Mouse (Mus musculus): ENCODE results near the gene Trio.

Gene Trio

GRCm38 (mm10) chr15:28025447-28026166, at the start of gene Trio:
Gene Trio, minus strand, starts transcription at chr15:28025848.
- DNase-seq (ENCODE audit: low spot score in 2 of 2), result peak; percentile 94 to 98

DNA sequence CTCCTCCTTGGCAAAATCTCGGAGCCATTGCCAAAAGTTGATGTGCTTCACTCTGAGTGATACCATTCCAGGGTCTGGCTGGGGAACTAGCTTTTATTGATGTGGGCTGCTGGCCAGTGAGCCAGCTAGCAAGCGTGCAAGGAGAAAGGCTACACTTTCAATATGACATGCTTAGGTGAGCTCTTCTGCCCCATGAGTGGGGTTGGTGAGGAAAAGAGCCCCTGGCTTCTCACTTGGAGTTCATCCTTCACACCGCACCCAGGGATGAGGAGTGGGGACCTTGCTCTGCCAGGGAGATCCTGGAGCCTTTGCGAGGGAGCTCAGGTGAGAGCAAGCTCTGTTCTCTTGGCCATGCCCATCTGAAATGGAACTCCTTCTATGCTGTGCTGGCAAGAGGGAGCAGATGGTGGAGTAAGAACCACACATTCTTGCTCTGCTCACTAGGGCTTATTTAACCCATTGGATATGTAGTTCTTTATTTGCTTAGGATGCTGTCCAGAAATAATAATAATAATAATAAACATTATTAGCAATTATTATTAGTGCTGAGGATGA, 48.8 kb upstream of the Trio start:
- DNase-seq (ENCODE audit: low spot score in 2 of 2), result no peak

GRCm38 (mm10) chr15:28071601-28072000, 46.0 kb upstream of the Trio start:
- no peak for DNase-seq (ENCODE audit: low spot score in 2 of 2)

GRCm38 (mm10) chr15:28070771-28071419, 45.2 kb upstream of the Trio start:
- DNase-seq (ENCODE audit: low spot score in 2 of 2), result no peak

- DNase-seq (ENCODE audit: low spot score in 2 of 2), result no peak
Measured at GRCm38 (mm10) chr15:28070221-28070620, 44.6 kb upstream of the Trio start.

GRCm38 (mm10) chr15:28067373-28067772, 41.7 kb upstream of the Trio start:
- DNase-seq (ENCODE audit: low spot score in 2 of 2), result no peak

GRCm38 (mm10) chr15:28066468-28066867, 40.8 kb upstream of the Trio start:
- DNase-seq (ENCODE audit: low spot score in 2 of 2), result no peak

- DNase-seq (ENCODE audit: low spot score in 2 of 2), result no peak
Measured at GRCm38 (mm10) chr15:28065572-28065971, 39.9 kb upstream of the Trio start.

GRCm38 (mm10) chr15:28064733-28065088, 39.1 kb upstream of the Trio start:
- DNase-seq (ENCODE audit: low spot score in 2 of 2), result no peak

GRCm38 (mm10) chr15:28064081-28064732, 38.6 kb upstream of the Trio start:
- no peak for DNase-seq (ENCODE audit: low spot score in 2 of 2)

DNA sequence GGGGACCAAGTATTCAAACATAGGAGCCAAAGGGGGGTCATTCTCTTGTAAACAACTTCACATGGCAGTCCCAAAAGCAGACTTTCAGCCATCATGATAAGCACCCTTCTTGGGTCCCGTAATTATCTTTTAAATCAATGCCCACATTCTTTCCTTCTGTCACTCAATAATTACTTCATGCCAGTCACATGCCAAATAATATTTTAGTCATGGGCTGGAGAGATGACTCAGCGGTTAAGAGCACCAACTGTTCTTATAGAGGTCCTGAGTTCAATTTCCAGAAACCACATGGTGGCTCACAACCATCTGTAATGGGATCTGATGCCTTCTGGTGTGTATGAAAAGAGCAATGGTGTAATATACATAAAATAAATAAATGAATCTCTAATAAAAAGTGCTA, 37.8 kb upstream of the Trio start:
- no peak for DNase-seq (ENCODE audit: low spot score in 2 of 2)

DNA sequence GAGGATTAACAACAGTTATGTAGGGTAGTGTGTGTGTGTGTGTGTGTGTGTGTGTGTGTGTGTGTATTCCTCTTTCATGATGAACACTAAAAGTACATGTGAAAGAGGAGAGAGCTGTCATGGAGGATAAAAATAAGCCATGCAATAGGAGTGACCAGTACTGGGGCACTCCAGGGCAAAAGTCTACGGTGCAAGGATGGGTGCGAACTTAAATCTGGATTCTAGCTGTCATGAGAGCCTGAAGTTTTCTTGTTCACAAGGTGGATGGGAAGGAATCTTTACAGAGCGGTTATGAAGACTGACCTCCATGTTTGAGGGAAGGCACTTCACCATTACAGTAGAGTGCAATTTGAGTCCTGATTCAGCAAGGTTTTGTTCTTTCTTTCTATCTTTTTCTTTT, 36.4 kb upstream of the Trio start:
- no peak for DNase-seq (ENCODE audit: low spot score in 2 of 2)

- DNase-seq (ENCODE audit: low spot score in 2 of 2), result no peak
Measured at GRCm38 (mm10) chr15:28060977-28061376, 35.3 kb upstream of the Trio start.

DNA sequence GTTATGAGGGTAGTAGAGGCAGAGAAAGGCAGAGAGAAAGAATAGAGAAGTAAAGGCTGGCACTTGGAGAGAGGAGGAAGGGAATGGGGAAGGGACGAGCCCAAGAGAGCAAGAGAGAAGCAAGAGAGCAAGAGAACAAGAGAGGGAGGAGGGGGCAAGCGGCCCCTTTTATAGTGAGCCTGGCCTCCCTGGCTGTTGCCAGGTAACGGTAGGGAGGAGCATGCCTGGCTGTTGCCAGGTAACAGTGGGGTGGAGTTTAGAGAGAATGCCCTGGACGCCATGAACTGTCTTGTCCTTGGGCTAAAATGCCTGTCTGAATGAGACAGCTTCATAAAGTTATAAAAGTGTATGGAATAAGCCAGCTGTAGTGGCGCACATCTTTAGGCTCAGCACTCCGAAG, 34.8 kb upstream of the Trio start:
- no peak for DNase-seq (ENCODE audit: low spot score in 2 of 2)

DNA sequence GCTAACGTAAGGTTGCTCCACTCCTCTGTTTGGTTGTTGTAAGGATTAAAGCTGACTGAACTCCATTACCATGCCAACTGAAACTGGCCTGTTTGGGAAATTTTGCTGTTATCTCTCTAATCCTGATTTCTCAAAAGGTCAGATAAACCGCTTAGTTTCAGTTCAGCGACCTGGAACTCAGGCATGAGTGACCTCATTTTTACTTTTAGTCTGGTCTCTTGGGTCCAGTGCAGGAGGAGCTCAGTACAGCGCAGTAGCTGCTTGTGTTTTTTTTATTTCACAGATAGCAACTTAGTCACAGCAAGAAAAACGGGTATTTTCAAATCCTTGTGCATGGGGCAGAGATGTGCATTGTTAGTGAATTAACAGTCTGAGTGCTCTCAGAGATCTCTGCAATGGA, 31.9 kb upstream of the Trio start:
- no peak for DNase-seq (ENCODE audit: low spot score in 2 of 2)

DNA sequence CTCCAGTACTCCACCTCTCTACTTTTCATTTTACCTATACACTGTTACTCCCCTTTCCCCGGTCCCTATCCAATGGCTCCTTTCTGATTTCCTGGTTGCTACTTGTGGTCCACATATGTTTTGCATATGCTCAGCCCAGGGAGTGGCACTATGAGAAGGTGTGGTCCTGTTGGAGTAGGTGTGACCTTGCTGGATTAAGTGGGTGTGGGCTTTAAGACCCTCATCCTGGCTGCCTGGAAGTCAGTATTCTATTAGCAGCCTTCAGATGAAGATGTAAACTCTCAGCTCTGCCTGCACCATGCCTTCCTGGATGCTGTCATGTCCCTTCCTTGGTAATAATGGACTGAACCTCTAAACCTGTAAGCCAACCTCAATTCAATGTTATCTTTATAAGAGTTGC, 29.1 kb upstream of the Trio start:
- no peak for DNase-seq (ENCODE audit: low spot score in 2 of 2)

- DNase-seq (ENCODE audit: low spot score in 2 of 2), result no peak
Measured at GRCm38 (mm10) chr15:28054111-28054510, 28.5 kb upstream of the Trio start.

DNA sequence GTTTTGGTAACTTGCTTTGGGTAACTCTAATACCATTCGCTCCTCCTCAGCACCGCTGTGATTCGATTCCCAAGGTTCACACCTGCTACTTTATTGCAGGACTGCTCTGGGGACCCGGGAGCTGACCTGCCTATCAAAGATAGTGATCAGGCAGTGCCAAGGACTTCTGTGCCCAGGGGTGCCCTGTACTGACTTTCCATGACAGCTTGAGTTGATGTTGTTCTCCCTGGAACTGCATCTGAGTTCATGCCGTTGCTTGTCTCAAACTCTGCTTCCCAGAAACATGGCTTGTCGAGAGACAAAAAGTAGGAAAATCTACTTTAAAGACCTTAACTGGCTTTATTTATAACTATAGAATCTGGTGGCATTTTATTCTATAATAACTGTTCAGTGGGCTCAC, 27.6 kb upstream of the Trio start:
- no peak for DNase-seq (ENCODE audit: low spot score in 2 of 2)

DNA sequence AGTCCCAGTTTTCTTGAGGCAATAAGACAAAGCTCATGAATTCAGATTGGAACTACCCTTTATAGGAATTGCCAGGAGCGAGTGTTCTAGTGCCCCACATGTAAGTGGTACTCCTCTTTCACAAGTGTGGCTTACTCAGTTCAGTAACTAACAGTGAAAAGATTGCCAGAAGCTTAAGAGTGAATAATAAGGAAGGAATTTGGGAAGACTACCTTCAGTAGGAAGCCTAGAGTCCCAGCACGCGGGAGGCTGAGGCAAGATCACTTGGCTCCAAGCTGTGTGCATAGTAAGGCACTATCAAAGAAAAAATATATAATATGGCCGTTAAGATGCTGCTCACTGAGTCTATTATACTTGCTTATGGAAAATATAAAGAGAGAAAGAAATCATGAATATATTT, 26.2 kb upstream of the Trio start:
- DNase-seq (ENCODE audit: low spot score in 2 of 2), result no peak

DNA sequence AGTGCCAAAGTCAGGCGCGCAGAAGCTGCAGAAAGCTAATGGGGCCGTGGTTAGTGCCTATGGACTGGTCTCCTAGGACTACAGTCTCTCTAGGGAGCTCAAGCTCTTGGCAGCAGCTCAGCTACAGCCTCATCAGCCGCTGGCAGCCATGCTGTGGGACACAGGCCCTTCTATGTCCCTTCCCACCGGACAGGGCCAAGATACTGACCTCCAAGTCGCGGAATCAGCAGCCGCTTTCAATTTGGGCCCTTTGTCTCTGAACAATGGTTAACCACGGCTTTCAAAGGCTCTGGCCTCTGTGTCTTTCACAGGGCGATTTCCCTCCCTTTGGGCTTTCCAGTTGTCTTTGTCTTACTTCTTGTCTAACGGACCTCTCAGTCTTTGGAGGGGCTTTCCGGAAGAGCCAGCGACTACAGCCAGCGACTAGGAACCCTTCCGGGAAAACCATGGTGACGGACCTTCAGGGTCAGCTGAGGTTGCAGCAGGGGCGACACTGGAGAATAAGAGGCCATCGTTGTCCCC, 25.5 kb upstream of the Trio start:
- DNase-seq (ENCODE audit: low spot score in 2 of 2), result peak; percentile 43 to 53

GRCm38 (mm10) chr15:28047711-28048110, 22.1 kb upstream of the Trio start:
- DNase-seq (ENCODE audit: low spot score in 2 of 2), result no peak

- no peak for DNase-seq (ENCODE audit: low spot score in 2 of 2)
Measured at GRCm38 (mm10) chr15:28041158-28041865, 15.7 kb upstream of the Trio start.
